Mouse (Mus musculus) T-helper 17 cell (primary cell): ENCODE measurements at regions not wholly inside any gene's neighbourhood (a gene's known extent, or its start where the extent isn't known, plus 50 kb on each side); places are given as distances from the start of the nearest gene placed in this dataset.

Source experiments
- in situ Hi-C, 2 experiments: fragments of 300-600 bp; cut with MboI, MseI; formaldehyde crosslinking; loops; 1 replicate in 1 of 2; 2 replicates in 1 of 2; pipeline ENCODE4 v1.15.1; 2025; ENCODE audit warnings: high pct_unique_total_duplicates in 2 of 2

GRCm38 (mm10) chr9:118323796-118324195 lies 154.2 kb upstream of the Eomes start:
- in situ Hi-C loops: loop anchor here in 1 of 2 experiments (10.0 kb wide), 1 partner anchor 719 kb away; no protein-coding TSS in a partner anchor

GRCm38 (mm10) chr9:118326656-118327055 lies 151.4 kb upstream of the Eomes start:
- in situ Hi-C loops: loop anchor here in 1 of 2 experiments (10.0 kb wide), 1 partner anchor 722 kb away; no protein-coding TSS in a partner anchor

GRCm38 (mm10) chr9:118327904-118328303 lies 150.1 kb upstream of the Eomes start:
- in situ Hi-C loops: loop anchor here in 1 of 2 experiments (10.0 kb wide), 1 partner anchor 723 kb away; no protein-coding TSS in a partner anchor

- in situ Hi-C loops: loop anchor here in 1 of 2 experiments (10.0 kb wide), 1 partner anchor 277 kb away; no protein-coding TSS in a partner anchor
Measured at GRCm38 (mm10) chr9:118341401-118341800, 136.6 kb upstream of the Eomes start.

GRCm38 (mm10) chr9:118354911-118355310 lies 123.1 kb upstream of the Eomes start:
- in situ Hi-C loops: no loop called here

GRCm38 (mm10) chr9:118357406-118357805 lies 120.6 kb upstream of the Eomes start:
- in situ Hi-C loops: no loop called here

- in situ Hi-C loops: loop anchor here (5.0 to 10.0 kb wide), 2 partner anchors 38 to 259 kb away; no protein-coding TSS in a partner anchor
Measured at GRCm38 (mm10) chr9:118363929-118364328, 114.1 kb upstream of the Eomes start.

- in situ Hi-C loops: loop anchor here in 1 of 2 experiments (10.0 kb wide), 1 partner anchor 261 kb away; no protein-coding TSS in a partner anchor
Measured at GRCm38 (mm10) chr9:118365431-118365830, 112.6 kb upstream of the Eomes start.

GRCm38 (mm10) chr9:118367314-118367713 lies 110.7 kb upstream of the Eomes start:
- in situ Hi-C loops: loop anchor here in 1 of 2 experiments (10.0 kb wide), 1 partner anchor 263 kb away; no protein-coding TSS in a partner anchor

- in situ Hi-C loops: no loop called here
Measured at GRCm38 (mm10) chr9:118370581-118370980, 107.4 kb upstream of the Eomes start.

GRCm38 (mm10) chr9:118374680-118375079 lies 103.3 kb upstream of the Eomes start:
- in situ Hi-C loops: no loop called here

GRCm38 (mm10) chr9:118379055-118379454 lies 99.0 kb upstream of the Eomes start:
- in situ Hi-C loops: no loop called here

- in situ Hi-C loops: no loop called here
Measured at GRCm38 (mm10) chr9:118382532-118382931, 95.5 kb upstream of the Eomes start.

GRCm38 (mm10) chr9:118384610-118385009 lies 93.4 kb upstream of the Eomes start:
- in situ Hi-C loops: no loop called here

GRCm38 (mm10) chr9:118387631-118388030 lies 90.4 kb upstream of the Eomes start:
- in situ Hi-C loops: no loop called here

- in situ Hi-C loops: no loop called here
Measured at GRCm38 (mm10) chr9:118389481-118390334, 88.3 kb upstream of the Eomes start.

GRCm38 (mm10) chr9:118390679-118391078 lies 87.3 kb upstream of the Eomes start:
- in situ Hi-C loops: no loop called here

- in situ Hi-C loops: no loop called here
Measured at GRCm38 (mm10) chr9:118391715-118392114, 86.3 kb upstream of the Eomes start.

- in situ Hi-C loops: no loop called here
Measured at GRCm38 (mm10) chr9:118392796-118393195, 85.2 kb upstream of the Eomes start.

GRCm38 (mm10) chr9:118393567-118393966 lies 84.4 kb upstream of the Eomes start:
- in situ Hi-C loops: no loop called here

GRCm38 (mm10) chr9:118396425-118397053 lies 81.5 kb upstream of the Eomes start:
- in situ Hi-C loops: no loop called here

GRCm38 (mm10) chr9:118400520-118400919 lies 77.5 kb upstream of the Eomes start:
- in situ Hi-C loops: loop anchor here in 1 of 2 experiments (5.0 to 25.0 kb wide), 2 partner anchors 38 to 1013 kb away; no protein-coding TSS in a partner anchor
